Mouse (Mus musculus) spleen, embryonic (tissue): ENCODE measurements around the gene Insc.

Source experiments
- CTCF ChIA-PET: fragments of 350-600 bp; sonication (Branson Sonifier 250); formaldehyde crosslinking; loops from one replicate; lab custom pipeline; 2022; lab: Charles Lee

The Insc gene

DNA sequence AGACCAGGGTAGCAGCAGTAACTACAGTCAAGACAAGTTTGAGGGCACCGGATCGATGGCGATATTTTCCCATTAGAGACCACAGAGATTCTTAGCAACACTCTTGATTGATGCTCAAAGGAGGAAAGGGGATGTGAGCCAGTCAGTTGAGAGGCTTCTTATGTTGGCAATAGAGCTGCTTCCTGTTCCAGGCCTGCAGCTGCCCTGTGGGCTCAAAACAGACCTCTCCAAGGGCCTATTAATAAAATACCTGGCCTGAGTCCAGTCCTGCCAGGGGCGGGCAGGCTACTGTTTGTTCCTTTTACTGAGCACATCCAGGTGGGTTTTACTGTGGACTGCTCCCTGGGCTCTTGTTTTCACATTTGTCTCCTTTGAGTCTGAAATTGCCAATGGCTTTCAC lies 83.9 kb downstream of the Insc start:
- CTCF ChIA-PET = no interaction called here

DNA sequence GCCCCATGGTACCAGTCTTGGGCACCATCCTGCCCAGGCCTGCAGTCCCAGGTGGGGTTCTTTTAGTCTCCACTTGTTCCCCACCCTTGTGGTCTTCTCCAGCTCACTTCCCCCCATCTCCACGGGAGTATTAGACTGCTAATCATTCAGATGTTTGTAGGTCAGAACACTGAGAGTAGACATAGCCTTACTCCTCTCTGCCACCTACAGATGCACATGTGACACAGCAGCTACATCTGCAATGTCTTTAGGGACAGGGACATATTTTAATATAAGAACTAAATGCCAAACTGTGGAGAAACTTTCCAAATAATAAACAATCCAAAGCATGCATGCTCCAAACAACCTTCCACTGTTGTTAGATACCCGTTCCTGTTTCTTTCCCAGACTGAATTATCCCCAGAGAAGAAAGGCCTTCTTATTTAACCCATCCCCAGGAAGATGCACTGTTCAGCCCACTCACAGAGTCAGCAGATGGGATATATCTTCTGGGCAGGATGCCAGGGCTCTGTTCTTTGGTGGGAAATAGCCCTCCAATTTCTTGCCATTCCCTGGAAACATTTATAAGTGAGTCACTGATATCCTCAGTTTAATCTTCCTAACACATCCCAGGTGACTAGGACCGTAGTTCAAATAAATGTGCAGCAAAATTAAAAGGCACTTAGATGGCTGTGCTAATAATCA lies 88.9 kb downstream of the Insc start:
- CTCF ChIA-PET = no interaction called here

DNA sequence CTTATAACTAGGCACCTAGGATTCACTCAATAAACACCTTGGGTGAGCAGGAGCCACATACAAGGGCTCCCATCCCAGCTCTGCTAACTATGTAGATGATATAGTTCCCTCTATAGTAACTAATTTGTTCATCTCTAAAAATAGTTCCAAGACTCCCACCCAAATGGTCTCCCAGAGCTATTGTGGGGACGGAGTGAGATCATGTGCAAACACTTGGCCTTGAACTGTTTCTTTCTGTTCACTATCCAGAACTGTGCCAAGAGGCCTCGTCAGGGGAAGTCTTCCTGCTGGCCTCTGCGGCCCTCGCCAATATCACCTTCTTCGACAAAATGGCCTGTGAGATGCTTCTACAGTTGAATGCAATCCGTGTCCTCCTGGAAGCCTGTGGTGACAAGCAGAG lies 91.0 kb downstream of the Insc start:
- CTCF ChIA-PET = no interaction called here

GRCm38 (mm10) chr7:114837268-114837667 lies 93.8 kb downstream of the Insc start:
- CTCF ChIA-PET = no interaction called here

DNA sequence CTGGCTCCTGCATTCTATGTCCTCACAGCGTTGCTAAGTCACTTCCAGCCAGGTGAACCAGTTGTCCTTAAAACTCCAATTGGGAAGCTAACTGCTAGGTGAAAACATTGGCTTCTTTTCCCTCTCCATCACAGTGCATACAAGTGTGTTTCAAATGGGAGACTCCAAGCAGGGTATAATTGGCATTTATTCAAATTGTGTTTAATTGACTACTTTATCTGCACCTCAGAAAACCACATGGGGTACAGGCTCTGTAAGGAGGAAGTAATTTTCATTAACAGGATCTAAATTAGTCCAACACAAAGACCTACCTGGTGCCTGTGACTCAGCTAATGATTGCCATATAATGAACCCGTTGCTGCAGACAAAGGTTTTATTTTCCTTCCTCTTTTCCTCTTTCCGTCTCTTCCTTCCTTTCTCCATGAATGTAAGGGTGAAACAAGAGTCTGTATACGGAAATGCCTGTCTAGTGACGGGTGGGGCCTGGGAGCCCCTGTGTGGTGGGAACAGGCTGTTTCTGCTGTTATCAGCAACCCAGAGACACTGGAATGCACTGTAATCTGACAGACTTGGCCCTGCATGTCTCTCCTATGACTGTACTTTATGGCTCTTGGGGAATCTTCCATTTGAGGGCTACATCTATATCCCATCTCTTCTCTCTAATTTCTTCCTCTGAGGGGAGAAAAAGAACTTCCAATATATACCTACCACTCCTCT lies 96.7 kb downstream of the Insc start:
- CTCF ChIA-PET = no interaction called here

DNA sequence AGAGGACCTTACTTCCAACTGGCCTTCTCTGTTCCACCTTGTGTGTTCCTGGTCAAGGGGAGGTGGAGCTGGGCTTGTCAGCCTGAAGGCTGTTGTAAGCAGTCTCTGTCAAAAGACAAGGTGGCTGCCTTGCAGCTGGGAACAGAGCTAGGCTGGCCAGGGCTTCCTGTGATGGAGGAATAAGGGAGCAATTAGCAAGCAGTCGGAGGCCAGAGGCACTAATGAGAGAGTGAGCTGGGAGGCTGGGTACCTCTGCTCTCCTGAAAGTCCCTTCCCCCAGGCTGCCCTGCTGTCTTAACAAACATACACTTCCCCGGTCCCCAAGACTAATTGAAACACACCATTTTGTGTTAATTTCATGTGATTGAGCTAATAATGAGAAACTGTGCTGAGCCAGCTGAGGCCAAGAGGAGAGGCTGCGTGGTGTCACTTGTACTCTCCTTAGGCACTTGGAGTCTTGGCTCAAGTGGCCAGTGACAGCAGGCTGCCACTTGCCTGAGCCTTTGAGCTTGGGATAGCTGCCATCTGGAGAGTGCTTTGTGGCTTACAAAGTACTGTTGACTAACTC lies 99.2 kb downstream of the Insc start:
- CTCF ChIA-PET = no interaction called here

- CTCF ChIA-PET = no interaction called here
Measured at GRCm38 (mm10) chr7:114847179-114847578, 103.7 kb downstream of the Insc start.

GRCm38 (mm10) chr7:114852387-114852786 lies 108.9 kb downstream of the Insc start:
- CTCF ChIA-PET = no interaction called here

- CTCF ChIA-PET = no interaction called here
Measured at GRCm38 (mm10) chr7:114854169-114854568, 110.7 kb downstream of the Insc start.

DNA sequence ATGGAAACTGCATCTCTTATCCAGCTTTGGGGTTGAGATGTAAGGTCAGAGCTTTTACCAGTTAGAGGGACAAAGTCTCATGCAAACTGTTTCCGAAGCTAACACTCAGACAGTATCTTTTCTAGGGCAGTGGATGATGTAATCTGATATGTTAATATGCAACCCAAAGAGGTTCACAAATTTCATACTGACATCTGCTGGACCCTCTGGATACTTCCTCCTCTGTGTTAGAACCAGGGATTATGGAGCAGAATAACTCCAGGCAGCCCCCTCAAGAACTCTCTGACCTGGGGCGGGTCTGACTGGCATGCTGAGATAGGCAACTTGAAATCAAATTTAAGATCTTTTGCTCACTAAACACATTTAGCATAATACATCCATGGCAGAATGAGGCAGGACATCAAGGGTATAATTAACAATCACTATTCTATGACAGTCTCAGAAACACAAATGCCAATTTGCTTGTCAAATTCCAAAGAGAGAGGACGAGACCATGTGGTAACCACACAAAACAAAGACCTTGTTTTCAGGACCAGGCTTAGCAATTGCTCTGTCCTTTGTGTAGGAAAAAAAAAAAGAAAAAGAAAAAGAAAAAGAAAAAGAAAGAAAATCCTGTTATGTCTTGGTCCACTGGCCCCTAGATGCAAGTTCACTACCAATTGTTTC lies 117.5 kb downstream of the Insc start:
- CTCF ChIA-PET = no interaction called here

- CTCF ChIA-PET = interaction anchor here (0.7 kb wide), 1 partner anchor 138 kb away, joined by 7 read pairs; no protein-coding TSS in a partner anchor
Measured at GRCm38 (mm10) chr7:114873315-114874012, 130.0 kb downstream of the Insc start.

DNA sequence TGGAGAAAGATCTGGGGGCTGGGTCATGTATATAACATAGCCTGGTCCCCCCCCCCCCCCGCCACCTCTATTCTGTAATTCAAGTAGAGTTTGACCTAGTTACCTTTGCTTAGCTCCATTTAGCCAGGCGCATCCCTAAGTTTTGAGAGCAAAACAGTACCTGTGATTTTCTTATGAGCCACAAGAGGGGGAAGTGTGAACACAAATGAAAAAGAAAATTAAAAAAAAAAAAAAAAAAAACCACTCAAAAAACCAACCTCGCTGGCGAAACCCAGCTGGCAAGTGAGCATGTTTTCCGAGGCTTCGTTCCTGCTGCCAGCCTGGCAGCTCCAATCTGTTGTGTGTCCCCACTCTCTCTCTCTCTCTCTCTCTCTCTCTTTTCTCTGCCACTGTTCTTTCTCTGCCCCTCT lies 130.5 kb downstream of the Insc start:
- CTCF ChIA-PET = interaction anchor here (0.7 kb wide), 1 partner anchor 137 kb away, joined by 7 read pairs; no protein-coding TSS in a partner anchor

DNA sequence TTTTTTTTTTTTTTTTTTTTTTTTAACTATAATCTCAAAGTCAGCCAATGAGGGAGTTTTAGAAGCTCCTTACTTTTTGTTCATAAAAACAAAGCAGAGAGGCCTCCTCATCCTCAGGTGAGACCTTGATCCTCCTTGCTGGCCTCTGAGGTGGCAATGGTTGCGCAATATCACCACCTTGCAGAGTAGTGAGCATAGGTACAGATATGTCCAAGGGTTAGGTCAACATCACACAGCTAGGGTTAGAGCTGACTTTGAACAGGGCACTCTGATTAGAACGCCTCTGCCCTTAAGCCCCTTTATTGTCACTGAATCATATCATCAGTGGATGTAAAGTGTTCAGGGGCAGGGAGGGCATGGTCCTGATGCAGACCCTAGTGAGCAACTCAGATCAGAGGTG lies 131.1 kb downstream of the Insc start:
- CTCF ChIA-PET = no interaction called here

GRCm38 (mm10) chr7:114883602-114884001 lies 140.1 kb downstream of the Insc start:
- CTCF ChIA-PET = no interaction called here

DNA sequence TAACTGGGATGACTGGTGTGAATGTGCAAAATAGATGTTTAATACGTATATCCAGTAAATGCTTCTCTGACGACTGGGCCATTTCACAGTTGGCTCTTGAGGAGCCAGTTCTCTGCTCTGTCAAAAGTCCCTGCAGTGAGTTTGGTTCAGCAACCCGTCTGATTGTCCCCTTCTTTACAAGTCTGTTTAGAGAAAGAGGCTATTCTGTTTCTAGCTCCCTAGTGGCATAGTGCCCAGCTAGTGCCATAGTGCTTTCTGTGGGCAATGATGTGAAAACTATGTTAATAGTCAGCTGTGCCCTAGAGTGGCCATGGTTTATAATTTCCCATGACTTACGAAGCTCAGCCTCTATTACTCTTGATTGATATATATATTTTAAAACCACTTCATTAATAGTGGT lies 143.4 kb downstream of the Insc start:
- CTCF ChIA-PET = no interaction called here

- CTCF ChIA-PET = no interaction called here
Measured at GRCm38 (mm10) chr7:114890215-114890614, 146.7 kb downstream of the Insc start.

DNA sequence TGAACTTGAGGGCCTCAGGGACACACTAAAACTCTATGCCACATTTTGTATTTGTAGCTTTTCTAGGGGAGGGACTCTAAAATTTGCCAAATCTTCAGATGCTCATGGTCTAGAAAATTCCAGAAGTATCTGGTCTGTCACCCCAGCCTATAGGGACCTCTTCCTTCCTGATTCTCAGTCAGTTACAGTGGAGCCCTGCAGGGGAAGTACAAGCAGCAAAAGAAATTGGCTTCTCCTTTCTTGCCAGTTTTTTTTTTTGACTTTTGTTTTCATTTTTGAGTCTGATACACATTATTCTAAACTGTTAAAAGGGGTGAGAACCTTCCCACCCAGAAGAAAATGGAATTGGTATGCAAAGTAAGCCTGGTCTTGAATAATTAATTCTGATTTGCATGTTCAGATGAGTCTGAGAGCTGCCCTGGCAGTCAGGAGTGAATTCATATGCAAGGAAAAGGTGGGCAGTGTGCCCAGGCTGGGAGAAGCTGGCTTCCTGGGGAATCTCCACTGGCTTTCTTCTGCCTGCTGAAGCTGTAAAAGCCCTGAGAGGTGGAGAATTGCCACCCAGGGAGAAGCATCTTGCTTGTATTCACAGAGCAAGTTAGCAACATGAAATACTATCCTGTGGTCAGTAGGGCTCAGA lies 149.2 kb downstream of the Insc start:
- CTCF ChIA-PET = no interaction called here

GRCm38 (mm10) chr7:114893889-114894288 lies 150.4 kb downstream of the Insc start:
- CTCF ChIA-PET = no interaction called here

DNA sequence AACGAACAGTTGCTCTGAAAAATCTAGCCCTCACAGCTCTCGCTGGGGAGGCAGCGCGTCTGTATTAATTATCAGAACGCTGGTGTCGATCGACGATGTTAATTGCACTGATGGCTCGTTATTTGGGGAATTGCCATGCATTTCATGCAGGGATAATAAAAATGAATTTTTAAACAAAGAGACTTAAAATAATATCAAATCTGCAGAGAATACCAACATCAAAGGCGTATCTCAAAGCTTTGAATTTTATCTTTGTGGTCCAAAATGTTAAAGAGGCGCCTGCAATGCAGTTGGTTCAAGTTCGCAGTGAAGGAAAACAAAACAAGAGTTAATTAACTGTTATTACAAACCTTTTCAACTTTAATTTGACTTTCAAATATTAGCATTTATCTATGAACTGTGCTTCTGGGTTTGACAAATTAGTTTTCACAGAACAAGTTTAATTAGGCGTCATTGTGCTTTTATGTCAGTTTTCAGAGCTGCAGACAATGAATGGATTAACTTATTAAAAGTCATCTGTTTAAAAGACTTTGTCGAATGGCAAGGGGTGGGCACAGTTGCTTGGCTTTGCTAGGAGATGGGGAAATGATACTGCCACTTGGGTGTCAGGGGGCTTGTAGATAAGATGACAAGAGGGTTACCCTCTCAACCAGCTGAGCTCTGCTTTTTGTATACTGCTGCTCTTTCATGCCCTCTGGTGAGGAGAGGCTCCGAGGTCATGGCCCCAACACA lies 153.6 kb downstream of the Insc start:
- CTCF ChIA-PET = no interaction called here
